Mouse (Mus musculus) R1 (cell line): Measurements from ENCODE around the gene Bloc1s4.
A peak's percentile ranks its signal among the peaks of the same experiment; 100 is the strongest.

Experiments
- DNase-seq: peaks from one replicate; pipeline ENCODE4 v3.0.0-alpha.2; 2018; ENCODE audit warnings: low read depth, low spot score

The Bloc1s4 gene

DNA sequence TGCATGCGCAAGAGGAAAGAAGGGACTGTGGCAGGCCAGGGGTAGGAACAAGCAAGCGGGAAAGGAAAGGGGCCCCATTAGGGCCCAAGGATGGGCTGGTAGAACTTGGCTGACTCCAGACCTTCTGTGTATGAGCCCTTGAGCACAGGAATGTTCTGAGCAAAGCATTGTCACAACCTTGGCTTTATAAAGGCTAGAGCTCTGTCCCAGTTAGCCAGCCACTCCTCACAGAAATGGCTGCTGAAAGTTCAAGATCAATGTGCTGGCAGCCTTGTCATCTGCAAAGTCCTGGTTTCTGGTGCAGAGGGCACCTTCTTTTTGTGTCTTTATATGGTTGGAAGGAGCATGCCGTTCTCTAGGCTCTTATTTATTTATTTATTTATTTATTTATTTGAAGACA is 28.8 kb downstream of the Bloc1s4 start:
- DNase-seq = no peak

DNA sequence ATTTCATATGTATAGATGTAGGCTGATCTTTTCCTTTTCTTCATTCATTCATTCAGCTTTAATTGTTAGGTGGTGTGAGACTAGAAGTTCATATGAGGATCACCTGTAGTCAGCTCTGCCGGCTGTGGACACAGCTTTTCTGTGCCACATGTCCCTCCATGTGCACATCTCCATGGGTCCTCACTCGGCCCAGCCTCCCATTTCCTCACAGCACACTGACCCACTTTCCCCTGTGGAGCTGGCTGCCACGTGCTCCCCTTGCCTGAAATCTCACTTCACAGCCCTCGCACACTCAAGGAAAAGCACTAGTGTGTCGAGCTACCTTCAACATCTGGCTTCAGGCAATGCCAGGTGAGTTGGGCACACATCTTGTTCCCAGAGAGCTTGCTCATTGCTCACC is 29.3 kb downstream of the Bloc1s4 start:
- DNase-seq = no peak

DNA sequence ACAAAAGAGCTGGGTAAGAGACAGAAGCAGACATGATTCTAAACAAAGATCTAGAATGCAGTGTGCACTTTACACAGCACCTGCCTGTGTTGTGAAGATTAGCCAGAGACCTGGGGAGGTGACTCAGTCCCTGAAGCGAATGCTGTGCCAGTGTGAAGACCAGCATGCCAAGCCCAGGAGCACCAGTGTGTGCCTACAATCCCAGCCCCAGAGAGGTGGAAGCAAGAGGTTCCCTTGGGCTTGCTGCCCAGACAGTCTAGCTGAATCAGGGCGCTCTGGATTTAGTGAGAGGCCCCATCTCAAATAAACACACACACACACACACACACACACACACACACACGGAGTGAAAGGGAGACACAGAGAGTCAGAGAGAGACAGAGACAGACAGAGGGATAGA is 30.6 kb downstream of the Bloc1s4 start:
- DNase-seq = no peak

DNA sequence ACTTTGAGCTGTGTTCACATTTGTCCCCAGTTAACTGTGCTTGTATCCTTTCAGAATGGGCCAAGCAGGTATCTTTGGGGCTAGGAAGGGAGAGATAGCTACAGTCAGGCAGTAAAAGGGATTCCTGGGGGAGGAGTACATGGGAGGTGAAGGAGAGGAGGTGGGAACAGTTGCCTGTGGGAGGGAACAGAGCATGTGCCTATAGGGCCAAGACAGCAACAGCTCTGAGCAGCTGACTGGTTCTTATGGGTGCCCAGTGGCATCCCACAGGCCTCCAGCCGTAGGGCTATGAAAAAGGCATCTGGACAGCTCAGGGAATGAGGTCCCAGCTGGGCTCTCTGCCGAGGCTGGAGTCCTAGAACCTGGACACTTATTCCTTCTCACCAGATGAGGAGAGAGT is 31.6 kb downstream of the Bloc1s4 start:
- no peak for DNase-seq

DNA sequence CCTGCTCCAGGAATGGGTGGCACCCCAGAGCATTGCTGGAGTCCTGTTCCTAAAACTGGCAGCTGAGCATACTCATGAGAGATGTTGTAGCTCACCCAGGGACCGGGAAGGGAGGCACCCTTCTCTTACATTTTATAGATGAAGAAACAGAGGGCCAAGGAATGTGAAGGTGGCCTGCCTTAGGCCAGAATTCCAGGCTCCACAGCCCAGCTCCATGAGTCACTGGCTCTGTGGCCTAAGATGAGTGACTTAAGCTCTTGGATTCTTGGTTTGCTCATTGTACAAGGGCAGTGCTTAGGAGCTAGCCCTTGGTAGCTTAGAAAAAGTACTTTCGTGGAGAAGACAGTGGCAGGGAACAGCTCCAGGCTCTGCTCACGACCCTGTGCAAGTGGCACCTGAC is 33.6 kb downstream of the Bloc1s4 start:
- DNase-seq = no peak

DNA sequence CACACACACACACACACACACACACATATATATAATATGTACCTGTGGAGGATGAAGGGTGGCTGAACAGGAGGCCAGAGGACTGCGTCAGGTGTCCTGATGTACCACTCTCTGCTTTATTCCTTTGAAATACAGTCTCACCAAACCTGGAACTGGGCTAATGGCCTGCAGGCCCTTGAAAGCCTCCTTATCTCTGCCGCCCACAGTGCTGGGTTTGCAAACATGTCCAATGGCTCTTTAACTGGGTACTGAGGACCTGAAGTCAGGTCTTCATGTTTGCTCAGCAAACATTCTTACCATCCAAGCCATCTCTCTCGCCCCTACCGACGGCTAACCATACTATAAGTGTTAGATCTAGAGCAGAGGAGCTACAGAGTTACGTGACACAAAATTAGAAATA is 34.8 kb downstream of the Bloc1s4 start:
- DNase-seq = no peak

DNA sequence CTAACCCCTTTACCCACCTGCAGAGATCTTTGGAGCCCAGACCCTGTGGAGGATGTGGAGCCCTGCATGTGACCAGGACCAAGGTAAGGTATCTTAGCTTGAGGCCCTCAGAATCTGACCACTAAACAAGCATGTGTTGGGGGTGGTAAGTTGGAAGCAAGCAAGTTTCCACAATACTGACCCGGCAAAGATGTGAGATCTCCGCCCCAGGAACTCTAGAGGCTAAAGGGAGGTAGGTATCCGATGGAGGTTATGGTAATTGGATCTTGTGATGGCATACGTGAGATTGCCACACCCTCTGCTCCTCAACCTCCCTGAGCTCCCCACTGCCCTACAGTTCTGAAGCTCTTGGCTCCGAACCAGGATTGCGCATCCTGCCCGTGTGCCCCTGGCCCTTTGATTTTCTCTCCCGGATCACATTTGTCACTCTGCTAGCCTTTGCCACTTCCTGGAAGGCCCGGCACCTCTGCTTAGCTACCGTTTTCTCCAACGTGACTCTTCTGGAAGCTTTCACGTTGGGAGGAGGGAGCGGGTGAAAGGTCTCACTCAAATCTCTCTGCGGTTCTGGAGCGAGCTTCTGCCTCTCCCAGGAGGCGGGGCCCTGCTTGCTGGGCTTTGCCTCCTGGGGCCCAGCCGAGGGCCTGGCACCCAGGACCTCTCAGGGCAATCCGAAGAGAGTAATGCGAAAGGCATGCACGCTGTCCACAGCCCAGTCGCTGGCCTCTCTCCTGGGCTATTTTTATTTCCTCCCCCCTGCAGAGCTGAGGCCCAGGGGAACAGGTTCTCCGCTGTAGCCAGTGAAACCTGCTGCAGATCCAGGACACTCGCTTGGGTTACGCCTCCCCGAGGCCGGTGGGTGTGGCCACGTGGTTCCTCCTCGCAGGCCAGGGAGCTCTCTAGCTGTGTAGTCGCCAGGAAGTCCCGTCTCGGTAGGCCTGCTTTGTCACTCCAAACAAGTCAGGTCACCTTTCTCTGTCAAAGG is 35.6 kb downstream of the Bloc1s4 start:
- peak; percentile 83 for DNase-seq

DNA sequence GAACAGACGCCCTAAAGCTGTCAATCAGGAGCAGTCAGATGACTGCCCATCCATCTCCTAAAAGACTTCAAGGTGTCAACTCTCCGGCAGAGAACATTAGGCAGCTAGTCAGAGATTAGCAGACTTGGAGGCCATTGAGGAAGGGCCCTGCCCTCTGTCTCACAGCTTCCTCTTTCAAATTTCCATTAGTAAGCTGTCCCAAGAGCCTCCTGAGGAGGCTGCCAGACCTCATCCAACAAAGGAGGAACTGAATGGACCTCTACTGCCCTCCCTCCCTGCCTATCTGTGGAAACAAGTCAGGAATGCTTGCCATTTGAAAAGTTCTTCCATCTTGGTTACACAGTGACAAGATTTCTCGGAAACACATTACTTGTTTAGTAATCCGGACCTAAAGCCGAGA is 36.6 kb downstream of the Bloc1s4 start:
- no peak for DNase-seq

DNA sequence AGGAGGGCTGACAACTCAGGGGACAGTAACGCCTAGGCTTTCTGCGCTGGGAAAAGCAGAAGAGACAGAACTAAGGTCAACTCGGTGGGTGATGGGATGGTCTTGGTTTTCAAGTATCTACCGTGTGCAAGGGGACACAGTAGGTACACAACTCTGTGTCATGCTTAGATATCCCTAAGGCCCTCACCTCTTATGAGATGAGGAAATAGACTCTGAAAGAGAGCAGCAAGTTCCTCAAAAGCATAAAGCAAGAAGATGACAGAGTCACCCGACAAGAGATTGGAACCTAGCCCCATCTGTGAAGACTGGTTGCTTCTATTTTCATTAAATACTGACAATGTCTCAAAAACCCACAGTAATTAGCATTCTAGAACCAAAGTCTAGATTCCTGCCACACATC is 42.7 kb downstream of the Bloc1s4 start:
- DNase-seq = no peak

DNA sequence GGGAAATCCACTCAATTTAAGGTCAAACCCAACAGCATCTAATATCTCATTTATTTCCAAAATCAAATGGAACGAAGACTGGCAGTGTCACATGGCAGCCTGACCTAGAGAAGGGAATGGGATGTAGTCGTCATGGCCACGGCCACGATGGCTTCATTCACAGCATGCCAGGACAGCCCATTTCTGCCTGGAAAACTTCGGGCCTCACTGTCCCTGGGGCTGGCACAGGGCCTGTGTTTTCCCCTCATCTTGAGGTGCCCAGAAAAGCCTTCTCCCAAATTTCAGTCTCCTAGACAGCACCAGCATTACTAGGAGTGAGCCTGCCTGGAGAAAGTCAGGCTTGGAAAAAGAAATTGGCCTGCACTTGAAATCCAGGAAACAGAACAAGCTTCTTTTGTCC is 43.1 kb downstream of the Bloc1s4 start:
- no peak for DNase-seq

DNA sequence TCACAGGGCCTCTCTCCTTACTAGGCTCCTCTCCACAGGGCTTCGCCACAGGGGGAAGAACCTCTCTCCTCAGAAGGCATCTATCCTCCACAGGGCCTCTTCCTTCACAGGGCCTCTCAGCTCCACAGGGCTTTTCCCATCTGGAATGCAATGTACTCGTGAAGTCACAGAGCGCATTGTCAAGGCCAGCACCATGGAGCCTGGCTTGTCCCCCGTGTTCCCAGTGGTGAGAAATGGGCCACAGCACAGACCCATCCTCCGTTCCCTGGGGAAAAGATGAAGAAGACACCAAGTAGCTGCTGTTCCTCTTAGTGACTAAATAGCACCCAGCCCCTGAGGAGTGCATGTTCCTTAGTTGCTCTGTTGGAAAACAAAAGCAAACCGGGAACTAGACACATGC is 43.8 kb downstream of the Bloc1s4 start:
- no peak for DNase-seq

DNA sequence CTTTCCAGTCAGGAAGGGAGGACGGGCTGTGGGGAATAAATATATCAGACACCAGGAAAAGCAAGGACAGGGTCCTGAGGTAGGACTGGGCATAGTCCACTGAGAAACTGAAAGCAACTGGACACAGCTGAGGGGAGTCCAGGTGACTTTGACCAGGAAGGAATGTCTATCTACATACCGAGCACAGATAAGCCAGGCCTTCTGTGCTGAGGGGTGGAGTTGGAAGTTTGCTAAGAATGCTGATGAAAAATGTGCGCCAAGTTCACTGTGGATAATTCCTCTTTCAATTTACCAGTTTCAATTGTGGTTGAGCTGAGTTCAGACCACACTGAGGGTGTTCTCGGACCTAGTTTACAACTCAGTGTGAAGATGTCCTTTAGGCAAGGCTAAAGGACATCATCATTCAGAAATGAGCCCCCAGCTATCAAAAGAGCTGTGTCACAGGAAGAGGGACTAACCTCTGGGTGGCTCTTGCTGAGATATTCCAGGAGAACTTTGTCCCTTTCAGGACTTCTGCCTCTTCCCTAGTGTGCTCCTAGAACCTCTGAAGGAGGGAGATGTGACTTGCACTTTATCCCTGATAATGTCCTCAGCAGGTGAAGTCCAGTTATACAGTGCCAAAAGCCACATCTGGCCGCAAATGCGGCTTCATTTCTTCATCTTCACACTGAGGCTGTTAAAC is 47.4 kb downstream of the Bloc1s4 start:
- DNase-seq = no peak

DNA sequence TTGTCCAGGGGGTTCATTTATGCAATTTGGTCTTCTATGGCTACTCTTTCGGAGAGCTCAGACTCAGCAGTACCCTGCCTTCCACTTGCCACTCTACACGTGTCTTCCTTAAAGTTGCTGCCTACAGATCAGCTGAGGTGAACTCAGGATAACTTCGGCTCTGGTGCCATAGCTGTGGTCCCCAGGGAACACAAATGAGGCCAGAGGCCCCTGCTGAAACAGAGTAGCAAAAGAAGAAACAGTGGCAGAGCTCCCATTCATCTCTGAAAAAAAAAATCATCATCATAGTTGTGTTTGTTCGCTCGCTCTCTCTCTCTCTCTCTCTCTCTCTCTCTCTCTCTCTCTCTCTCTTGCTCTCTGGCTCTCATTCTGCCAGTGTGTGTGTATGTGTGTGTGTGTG is 49.8 kb downstream of the Bloc1s4 start:
- DNase-seq = no peak

DNA sequence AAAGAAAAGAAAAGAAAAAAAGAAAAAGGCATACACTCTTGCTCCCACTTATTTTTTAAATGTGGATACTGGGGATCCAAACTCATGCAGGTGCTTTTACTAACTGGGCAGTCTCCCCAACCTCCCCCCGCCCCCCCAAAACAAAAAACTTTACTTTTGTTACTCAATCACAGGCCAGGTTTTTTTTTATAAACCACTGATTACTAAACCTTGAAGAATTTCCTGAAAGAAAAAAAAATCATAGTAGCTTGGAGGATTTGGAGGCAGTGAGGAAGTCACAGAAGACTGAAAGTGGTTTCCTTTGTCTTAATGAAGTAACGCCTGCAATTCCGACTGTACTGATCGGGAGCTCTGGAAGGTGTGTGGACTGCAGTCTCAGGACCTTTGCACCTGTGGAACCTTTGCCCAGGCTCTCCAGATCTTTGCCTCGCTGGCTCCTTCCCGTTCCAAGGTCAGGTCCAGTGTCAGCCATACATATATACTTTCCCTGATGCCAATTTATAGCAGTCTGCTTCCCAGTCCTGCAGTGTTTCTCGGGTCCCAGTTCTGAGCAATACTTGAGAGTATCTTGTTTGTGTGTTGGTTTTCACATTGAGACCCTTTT is 50.3 kb downstream of the Bloc1s4 start:
- no peak for DNase-seq
